Mouse (Mus musculus) urinary bladder, postnatal 10 days (tissue): Measurements from ENCODE around the gene Mysm1.
A peak's percentile ranks its signal among the peaks of the same experiment; 100 is the strongest.

Source experiments
- DNase-seq: peaks from one replicate; pipeline ENCODE4 v3.0.0; 2022; ENCODE audit warnings: low spot score

The Mysm1 gene

GRCm38 (mm10) chr4:94978590-94979499 lies at the start of gene Mysm1:
Gene Mysm1 (minus strand): TSS chr4:94979100.
- peak; percentile 72 for DNase-seq

DNA sequence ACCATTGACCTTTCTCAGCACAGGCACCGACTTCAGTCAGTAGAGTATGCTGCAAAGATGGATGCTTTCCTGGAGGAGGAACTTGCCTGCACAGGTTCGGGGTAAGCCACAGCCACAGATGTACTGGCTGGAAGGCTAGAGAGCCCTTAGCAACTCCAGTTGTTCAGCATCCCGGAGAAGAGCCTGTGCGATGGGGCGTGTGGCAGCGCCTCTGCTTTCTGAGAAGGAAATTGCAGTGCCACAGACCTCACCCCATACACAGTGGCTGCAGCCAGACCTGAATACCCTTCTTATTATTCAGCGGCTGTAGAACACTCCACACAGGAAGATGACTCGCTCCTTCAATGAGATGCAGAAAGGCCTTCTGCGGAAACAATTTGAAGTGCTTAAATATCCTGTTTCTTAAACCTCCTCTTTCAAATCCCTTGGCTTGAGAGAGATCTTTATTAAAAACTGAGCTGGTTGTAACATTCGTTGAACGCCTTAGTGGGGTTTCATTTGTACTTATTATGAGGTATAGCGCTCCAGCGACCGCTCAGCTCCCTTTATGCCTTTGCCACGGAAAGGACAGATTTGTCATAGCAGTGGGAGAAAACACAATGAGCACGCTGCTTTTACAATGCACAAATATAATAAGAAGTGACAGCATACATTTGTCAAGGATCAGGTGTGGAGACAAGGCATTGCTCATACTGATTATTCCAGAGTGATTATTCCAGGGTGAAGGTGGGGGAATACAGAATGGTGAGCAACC lies 47.1 kb upstream of the Mysm1 start:
- DNase-seq: no peak

DNA sequence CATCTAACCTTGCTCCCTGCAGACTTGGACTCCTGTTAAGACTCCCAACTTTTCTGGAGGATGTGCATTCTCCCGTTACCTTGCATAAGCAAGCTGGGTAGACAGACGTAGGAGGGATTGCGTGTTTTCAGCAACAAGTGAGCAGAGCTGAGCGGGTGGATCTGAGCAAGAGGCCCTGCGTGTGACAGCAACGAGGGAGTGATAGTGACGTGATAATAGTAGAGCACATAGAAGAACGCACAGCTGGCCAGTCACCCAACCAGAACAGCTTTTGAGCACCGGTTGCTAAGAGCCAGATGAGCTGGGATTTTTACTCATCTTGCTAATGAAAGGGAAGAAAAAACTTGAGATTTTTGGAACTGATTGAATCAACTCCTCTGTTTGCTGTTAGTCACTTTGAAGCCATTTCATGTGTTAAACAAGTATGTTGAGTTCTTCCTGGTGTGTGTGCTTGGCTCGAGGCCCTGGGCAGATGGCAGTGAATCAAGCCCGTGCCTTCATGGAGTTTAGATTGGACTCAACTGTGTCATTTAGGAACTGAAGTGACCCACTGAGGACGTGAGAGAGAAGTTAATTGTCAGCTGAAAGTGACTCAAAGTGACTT lies 44.6 kb upstream of the Mysm1 start:
- DNase-seq: no peak

GRCm38 (mm10) chr4:95021649-95022637 lies 43.0 kb upstream of the Mysm1 start:
- no peak for DNase-seq

DNA sequence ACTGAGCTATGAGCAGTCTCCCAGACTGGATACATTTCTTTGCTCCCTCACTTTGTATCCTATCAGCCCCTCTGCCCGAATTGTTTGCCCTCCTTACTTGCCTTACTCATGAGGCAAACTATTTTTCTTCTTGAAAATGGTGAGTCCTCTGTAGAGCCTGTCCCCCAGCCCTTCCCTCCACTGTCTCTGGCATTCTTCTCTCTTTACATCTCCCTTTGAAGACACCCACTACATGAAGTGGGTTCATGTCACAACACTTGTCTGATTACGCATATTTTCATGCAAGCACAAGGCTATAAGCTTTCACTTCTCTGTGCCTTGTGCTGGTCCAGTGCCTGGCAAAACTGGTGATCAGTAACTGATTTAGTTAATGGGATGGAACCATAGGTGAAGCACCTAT lies 41.3 kb upstream of the Mysm1 start:
- no peak for DNase-seq

DNA sequence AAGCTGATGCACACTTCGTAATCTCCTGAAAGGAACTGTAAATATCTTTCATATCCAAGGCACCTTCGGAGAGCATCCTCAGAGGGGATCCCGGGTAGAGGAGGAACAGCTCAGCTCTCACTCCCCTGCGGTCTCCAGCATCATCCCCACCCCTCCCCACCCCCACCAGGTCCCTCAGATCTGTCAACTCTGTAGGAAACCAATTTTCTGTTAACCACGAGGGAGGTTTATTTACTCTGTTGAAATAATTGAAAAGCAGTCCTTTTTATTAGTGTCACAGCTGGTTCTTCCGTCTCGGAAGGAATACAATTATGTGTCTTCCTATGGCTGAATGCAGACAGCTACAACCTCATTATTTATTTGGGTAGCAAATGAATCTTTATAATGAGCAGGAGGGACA lies 39.3 kb upstream of the Mysm1 start:
- DNase-seq: no peak

DNA sequence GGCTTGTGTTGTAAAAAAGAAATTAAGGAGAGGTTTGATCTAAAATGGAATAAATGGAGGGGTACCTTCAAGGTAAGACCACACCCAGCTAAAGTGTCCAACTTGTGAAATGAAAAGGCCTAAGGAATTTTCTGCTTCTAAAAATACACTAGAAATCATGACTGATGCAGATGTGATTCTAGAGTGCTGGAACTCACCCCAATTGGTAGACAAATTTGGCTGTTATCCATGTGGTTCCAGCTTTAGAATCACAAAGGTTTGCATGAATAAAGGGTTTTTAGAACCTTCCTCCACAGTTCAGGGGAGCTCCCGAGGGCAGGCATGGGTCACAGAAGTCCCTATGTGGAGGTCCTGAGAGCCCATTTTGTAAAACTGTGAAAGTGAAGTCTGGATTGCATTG lies 33.8 kb upstream of the Mysm1 start:
- DNase-seq: no peak

DNA sequence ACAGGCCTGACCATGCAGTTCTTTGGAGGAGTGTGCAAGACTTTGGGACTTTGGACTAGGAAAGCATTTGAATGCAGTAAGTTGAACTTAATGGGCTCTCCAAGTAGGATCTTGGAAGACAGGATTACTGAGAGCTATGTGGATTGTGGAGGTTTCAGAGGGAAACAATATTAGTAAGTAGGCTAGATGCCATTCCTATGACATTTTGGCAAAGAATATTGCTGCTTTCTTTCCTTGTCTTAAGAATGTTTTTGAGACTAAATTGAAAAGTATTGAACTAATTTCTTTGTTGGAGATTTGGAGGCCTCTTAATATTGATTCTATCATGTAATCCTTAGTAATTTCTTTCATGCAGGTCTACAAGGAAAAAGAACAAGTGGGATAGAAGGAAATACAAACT lies 33.4 kb upstream of the Mysm1 start:
- no peak for DNase-seq

GRCm38 (mm10) chr4:95008175-95009057 lies 29.5 kb upstream of the Mysm1 start:
- DNase-seq: peak; percentile 33

GRCm38 (mm10) chr4:95007759-95008158 lies 28.9 kb upstream of the Mysm1 start:
- DNase-seq: no peak

DNA sequence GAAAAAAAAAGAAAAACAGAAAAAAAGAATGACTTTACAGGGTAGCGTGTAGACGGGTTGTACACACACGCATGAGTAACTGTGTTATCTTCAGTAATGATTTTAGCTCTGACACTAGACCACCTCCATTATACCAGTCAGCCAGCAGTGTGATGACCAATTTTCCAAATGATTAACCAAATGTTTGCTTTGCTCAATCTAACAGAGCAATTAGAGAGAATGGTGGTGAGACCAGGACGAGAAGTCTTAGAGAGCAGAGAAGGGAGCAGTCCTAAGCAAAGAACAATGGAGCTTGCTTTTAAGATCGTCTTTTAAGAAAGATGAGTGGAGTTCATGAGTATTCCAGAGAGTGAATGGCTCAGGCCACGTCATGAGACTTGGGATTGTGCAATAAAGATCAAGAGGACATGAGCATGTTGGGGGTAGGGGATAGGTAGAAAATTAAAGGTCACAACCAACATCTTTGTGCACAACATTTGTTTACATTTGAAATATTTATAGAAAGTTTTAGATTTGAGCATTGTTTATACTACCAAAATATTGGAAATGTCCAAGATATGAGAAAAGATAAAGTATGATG lies 26.4 kb upstream of the Mysm1 start:
- DNase-seq: no peak

DNA sequence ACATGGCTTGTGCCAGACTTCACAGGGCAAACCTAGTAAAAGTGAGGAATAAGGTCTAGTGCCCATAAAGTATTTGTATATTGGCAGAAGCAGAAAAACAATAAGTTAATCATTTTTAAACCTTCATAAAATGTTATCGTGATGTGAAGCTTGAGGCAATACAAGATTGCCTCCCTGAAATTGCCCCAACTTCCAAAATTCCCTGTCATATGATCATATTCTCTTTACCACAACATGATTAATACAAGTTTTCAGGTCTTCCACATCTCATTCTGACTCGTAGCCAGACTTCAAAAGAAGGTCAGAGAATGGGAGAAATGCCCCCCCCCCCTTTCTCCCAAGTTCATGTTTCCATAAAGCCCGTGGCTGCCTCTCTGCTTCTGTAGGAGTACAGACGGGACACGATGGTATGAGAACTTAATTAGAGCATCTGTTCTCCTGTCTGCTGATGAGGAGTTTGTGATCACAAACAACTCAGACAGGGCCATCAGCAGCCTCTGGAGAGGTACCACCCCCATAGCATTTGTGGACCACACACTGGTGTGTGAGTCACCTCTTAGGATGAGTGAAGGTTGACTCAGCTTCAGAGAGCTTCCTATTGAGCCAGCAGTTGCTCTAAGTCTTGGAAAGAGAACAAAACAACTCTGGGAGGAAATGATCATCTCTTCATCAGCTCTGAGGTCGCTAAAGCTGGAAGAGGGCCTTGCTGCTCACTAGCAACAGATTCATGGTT lies 22.3 kb upstream of the Mysm1 start:
- DNase-seq: no peak

- DNase-seq: no peak
These were observed 21.2 kb upstream of the Mysm1 start for GRCm38 (mm10) chr4:95000147-95000546.

DNA sequence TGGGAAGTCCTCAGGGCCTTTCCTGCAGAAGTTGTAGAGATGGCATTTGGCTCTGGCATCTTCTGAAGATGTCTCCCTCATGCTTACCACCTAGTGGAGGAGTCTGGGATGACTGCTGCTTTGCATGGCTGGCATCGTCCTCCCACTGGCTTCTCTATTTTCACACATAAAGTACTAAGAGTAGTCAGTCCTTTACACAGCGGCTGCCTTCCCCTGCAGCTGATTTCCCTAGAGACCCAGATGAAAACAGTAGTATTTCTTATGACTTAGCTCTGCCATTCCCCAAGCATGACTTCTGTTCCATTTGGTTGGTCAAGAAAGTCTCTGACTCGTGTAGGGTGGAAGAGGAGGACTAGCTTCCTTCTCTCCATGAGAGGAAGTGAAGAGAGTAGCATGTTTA lies 20.3 kb upstream of the Mysm1 start:
- DNase-seq: no peak

DNA sequence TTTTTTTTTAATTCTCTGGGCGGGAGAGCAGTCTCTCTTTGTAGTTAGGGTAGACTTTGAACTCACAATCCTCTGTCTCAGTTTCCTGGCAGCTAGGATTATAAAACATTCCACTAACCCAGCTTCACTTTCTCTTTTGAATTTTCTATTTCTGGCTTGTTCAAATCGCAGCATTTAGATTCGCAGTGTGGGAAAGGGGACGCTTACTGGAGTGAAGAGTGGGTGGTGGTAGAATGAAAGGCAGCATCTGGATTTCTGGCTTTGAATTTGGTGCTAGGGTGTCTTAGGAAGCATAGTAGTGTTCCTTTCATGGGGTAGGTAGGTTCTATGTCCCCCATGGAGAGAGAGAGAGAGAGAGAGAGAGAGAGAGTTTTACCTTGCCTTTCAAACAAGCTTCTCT lies 17.0 kb upstream of the Mysm1 start:
- DNase-seq: no peak

- DNase-seq: no peak
These were observed 11.3 kb upstream of the Mysm1 start for GRCm38 (mm10) chr4:94990204-94990603.

DNA sequence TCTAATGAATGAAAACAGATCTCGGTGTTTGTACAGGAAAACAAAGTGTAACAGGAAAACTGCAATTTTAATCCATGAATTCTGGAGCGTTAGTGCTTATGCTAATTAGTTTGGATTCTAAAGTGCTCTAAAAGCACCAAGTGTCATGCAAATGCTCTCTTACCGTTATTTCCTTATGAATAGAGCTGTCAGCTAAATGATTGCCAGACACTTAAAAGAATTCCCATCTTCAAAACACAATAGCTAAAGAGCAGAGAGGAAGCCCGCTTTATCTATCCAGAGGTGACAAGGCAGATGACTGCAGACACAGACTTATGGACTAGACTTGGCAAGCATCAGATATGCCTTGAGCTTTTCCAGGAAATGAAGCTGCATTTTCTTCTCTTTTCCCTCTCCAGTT lies 8.8 kb upstream of the Mysm1 start:
- DNase-seq: no peak

DNA sequence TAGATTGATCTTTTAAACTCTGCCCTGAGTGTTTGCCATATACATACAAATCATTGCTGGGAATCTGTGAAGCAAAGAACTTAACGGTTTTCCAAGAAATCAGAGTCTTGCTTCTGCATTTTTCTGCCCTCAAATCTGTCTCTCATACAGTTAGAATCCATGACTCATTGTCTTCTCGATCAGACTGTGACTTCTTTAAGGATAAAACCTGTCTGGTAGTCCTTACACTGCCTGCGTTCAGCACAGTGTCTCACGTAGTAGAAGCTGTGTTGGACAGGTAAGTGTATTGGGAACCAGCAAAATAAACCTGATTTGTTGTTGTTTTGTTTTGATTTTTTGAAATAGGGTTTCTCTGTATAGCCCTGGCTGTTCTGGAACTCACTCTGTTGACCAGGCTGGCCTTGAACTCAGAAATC lies 608 bp upstream of the Mysm1 start:
- no peak for DNase-seq

DNA sequence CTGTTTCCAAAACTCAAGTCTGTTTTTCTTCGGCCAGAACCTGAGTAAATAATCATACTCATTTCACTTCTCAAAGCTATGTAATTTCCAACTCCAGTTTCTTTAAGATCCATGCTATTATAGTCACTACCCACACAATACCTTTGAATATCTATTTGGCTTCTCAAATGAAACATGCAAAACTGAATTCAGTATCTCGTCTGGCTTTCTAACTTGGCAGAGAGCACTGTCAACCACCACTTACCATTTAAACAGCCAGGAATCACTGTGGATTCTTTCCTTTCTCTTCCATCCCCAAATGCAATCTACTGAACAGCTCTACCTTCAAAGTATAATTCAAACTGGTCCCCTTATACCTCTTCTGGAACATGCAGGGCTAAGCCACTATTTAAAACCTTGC lies 5.6 kb downstream of the Mysm1 start:
- no peak for DNase-seq

DNA sequence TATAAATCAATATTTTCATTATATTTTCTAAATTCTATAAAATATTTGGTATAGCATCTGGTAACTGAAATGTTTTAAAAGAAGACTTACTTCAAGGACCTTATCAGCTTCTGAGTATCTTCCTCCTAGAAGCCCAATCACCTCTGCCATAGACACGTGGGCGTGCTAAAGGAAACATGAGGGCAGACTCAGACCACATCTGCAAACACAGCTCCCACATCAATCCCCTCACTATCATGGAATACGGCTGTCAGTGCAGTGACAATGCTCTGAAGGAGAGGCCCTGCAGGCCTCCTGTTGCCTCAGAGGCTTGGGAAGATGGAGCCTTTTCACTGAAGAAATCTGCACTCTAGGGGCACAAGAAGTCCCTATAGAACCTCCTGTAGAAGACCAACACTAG lies 26.1 kb downstream of the Mysm1 start:
- DNase-seq: no peak
